Mouse (Mus musculus) inflammation-experienced regulatory T-cells, adult 6 months (primary cell): Measurements from ENCODE around the gene Pdzrn3. TPM values are rescaled to one million over a fixed set of nuclear protein-coding genes. Genes with fewer than 3 reads are reported as not detected.

ENCODE experiments used
- ATAC-seq: one replicate; pipeline ENCODE4 v1.8.0; 2017
- polyA plus RNA-seq, 3 experiments: library from polyadenylated mRNA; unstranded; fragments of 100-300 nt; shearing (Covaris generic); gene quantifications; one replicate each; pipeline ENCODE4 v1.2.1; 2017

Pdzrn3 gene
- not detected for polyA plus RNA-seq

- no peak for ATAC-seq
Measured at GRCm38 (mm10) chr6:101377167-101377934, at the start of gene Pdzrn3. Gene Pdzrn3 (minus strand): TSS chr6:101377897.

DNA sequence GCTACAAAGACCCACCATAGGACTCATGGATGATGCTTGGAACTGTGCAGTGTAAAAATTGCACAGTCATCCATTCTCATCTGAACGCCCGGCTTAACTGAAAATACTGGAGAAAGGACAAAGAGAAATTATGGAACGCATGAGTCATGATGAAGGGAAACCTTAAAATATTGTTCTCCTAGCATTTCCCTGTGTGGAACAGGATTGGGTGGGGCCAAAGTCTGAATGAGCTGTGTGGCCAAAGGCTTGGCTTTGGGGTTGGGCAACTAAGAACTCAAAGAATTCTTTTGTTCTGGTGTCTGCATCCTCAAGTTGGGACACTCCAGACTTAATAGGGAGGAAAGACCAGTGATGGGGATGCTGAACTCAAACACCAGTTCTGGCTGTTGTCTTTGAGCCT is 49.6 kb upstream of the Pdzrn3 start:
- ATAC-seq, result no peak

DNA sequence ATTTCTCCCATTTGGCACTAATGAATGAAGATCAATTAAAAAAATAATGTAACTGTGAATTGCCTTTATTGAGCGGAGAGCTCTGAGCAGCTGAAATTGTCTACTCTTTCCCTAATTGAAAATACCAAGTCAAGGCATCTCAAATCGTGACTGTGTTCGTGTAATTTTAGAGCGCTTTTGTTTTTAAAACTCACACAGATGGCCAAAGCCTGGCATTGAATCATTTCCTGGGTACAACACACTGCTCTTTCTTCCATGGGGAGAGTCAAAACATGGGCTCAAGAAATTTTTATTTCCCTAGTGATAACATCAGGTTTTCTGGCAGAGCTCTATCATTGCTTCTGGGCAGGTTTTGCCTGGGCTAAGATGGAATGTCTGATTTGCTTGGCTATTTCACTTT is 48.6 kb upstream of the Pdzrn3 start:
- no peak for ATAC-seq

DNA sequence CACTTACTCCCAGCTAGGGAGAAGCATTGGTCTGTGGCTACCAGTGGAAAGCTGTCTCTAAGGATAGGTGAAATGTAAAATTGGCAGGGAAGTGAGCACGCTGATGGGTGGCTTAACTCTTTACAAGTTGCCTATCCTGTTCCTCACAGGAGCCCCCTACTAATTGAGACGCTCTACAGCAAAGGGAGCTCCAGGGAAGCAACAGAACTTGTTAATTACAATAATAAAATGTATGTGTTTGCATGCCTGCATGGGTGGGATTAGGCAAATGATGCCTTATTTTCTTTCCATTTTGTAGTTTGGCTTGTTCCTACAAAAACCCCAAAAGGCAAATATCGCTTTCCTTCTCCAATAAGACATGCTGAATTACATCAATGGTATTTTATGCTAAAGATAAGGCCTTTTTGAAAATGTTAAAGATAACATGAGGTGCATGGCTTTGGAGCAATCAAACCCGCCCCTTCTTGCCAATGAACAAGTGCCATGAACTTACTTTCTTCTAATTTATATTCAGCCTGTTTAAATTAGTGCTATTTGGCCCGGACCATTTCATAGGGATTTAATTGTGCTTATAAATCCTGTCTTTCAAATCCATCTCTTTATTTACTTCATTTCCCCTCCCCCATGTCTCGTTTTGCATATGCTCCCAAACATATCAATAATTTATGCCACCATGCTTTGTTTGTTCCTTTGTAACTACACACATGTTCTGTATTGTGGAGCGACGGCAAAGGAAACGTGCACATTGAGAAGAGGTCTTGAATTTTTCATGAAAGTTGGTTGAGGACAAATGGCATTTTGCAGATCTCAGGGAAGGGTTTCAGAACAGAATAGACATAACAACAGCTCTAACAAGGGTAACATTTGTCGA is 44.6 kb upstream of the Pdzrn3 start:
- ATAC-seq, result no peak

DNA sequence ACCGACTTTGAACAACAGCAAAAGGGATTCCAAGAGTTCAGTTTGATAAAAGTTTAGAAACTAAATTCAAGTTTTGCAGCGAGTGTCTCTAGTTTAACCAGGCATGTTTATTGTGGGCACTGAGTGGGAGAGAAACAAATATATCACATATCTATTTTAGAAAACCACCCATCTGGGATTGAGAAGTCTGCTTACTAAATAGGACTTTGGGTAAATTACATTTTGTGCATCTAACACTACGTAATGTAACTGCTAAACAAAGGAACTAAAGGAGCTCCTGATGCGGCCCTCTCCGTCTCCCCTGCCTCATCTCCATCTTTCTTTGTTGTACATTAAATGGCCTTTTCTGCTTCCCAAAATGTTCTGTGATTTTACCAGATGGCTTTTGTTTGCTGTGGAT is 40.5 kb upstream of the Pdzrn3 start:
- ATAC-seq, result no peak

DNA sequence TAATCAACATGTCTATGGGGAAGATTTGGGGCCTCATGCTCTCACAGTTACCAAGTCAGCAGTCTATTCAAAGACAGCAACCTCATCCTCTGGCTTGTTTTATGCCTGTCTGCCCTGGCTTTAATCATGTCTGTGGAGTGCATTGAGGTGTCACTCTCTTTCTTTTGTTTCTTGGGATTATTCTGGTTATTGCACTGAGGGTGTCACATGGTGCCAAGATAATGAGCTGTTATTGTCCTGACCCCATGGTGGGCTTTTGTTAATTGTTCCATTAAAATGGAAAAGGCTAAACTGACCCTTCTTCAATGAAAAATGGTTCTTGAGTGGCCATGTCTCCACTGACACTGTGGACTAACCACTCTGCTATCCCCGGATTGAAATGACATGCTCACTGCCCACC is 34.0 kb upstream of the Pdzrn3 start:
- ATAC-seq, result no peak

- no peak for ATAC-seq
Measured at GRCm38 (mm10) chr6:101411064-101411463, 33.4 kb upstream of the Pdzrn3 start.

- ATAC-seq, result no peak
Measured at GRCm38 (mm10) chr6:101396711-101397110, 19.0 kb upstream of the Pdzrn3 start.

GRCm38 (mm10) chr6:101395908-101396307 is 18.2 kb upstream of the Pdzrn3 start:
- no peak for ATAC-seq

DNA sequence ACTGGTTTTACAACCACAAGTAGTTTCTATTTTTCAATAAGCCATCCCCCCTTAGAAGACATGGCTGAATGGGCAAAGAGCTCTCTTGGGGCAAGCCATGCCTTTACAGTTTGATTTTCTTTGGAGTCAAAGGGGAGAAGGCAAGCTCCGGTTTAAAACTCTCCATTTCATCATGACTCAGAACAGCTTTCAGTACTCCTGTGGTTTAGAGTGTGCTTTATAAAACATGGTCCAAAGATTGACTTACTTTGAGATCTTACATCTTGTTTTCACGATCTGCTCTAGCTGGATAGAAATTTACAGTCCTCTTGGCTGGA is 15.1 kb upstream of the Pdzrn3 start:
- no peak for ATAC-seq

GRCm38 (mm10) chr6:101392107-101392800 is 14.6 kb upstream of the Pdzrn3 start:
- no peak for ATAC-seq

DNA sequence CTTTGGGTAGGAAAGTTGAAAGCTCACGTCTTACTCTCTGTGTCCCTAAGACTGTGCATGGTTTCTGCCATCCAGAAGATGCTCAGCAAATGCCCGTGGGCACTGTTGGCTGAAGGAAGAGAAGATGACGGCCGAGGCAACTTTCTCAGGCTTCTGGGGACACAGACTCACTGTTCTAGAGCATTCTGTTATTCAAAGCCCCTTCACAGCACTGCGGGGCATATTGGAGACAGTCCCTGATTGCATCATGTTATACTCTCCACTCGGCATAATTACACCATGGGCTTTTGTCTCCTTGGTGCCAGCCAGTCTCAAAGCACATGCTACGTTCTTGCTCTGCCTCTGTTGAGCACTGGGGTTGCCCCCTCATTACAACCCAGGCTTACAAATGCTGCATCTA is 7.8 kb upstream of the Pdzrn3 start:
- ATAC-seq, result no peak

- ATAC-seq, result no peak
Measured at GRCm38 (mm10) chr6:101384958-101385357, 7.3 kb upstream of the Pdzrn3 start.

GRCm38 (mm10) chr6:101384476-101384875 is 6.8 kb upstream of the Pdzrn3 start:
- no peak for ATAC-seq

- ATAC-seq, result no peak
Measured at GRCm38 (mm10) chr6:101382891-101383290, 5.2 kb upstream of the Pdzrn3 start.

DNA sequence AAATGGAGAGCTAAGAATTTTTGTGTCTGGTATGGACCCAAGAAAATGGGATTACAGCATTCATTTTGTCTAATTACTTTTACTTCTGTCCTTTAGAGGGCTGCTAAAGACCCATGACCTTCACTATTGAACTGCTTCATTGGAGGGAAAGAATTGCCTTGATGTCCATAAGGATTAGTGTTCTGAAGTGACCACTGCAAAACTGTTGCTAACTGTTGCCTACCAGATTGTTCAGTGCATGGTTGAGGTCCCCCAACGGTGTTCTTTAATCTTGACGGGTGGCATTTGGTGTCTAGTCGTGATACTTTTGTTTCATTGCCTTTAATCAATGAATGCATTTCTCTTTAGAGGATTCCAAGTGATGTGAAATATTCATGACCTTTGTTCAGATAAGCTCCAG is 1.8 kb upstream of the Pdzrn3 start:
- no peak for ATAC-seq

GRCm38 (mm10) chr6:101377935-101378609 is 375 bp upstream of the Pdzrn3 start:
- ATAC-seq, result no peak

- no peak for ATAC-seq
Measured at GRCm38 (mm10) chr6:101376511-101377166, 1.1 kb downstream of the Pdzrn3 start.

GRCm38 (mm10) chr6:101376049-101376448 is 1.6 kb downstream of the Pdzrn3 start:
- ATAC-seq, result no peak

DNA sequence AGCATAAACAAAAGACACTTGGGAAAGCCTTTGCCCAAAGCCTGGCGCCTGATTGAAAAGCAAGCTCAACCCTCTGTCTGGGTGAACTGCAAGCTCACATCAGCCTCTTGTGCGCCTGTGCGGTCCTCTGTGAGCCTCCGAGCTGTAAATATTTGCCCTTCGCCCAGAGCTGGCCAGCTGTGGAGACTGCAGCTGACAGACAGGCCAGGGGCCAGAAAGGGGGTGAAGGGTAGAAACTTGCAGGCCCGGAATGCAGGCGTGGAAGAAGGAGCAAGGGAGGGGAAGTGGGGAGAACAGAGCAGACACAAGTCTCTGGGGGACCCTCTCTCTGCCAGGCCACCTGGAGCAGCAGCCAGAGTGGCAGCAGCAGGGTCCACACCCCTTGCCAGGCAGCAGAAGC is 3.0 kb downstream of the Pdzrn3 start:
- no peak for ATAC-seq

DNA sequence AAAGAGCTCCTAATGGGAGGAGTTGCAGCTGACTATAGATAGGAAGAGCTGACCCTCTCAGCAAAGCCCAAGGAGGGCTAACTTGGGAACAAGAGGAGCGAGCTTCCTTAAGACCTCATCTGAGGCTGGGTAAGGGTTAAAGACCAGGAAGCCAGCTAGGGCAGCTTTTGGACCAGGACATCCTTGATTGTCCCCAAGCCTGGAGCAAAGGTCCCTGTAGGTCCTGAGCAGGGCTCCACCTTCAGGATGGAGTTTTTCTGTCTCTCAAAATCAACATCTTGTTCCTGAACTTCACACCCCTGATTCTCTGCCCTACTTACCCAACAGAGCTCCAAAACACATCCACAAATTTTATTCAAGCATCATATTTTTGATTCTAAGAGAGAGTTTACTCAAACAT is 3.5 kb downstream of the Pdzrn3 start:
- no peak for ATAC-seq

DNA sequence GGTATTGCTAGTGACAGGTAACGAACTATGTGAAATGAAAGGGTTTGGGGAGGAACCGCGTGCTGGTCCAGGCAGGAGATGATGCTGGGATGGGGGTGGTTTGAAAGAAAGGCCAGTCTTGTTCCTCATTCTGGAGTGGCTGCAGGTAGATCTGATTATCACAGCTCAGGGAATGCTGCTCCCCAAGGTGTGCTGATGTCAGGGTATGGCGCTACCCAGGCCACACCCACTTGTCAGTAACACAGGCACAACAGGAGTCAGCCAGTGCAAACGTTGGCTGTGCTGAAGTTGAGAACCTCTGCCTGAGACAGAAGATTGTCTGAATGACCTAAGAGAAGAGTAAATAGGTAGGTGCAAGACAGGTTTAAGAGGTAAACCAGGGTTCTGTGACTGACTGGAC is 4.7 kb downstream of the Pdzrn3 start:
- no peak for ATAC-seq
